Mouse (Mus musculus) kidney, embryonic 14.5 days (tissue): ENCODE results near the gene Atp6v0b. TPM values are rescaled to one million over a fixed set of nuclear protein-coding genes. Genes with fewer than 3 reads are reported as not detected.
A peak's percentile ranks its signal among the peaks of the same experiment; 100 is the strongest.

Experiments used
- ATAC-seq: fragments of 200-750 bp; cut with Nextera tagmentation; 2 replicates; pipeline ENCODE4 v1.8.0; 2017; ENCODE audit warnings: moderate number of reproducible peaks, mild to moderate bottlenecking, moderate TSS enrichment, moderate library complexity; ENCODE audit not compliant: low FRiP score, low TSS enrichment
- H3K27ac ChIP-seq: fragments of 300-500 bp; sonication (generic); 2 replicates; pipeline ENCODE4 v1.5.1; 2014; ENCODE audit warnings: low read depth, mild to moderate bottlenecking, low read length, moderate library complexity, mixed read lengths
- H3K27me3 ChIP-seq: fragments of 300-500 bp; sonication (generic); 2 replicates; pipeline ENCODE4 v1.6.1; 2014; ENCODE audit warnings: mild to moderate bottlenecking, low read length; ENCODE audit not compliant: control insufficient read depth, insufficient read depth
- H3K36me3 ChIP-seq: fragments of 300-500 bp; sonication (generic); 2 replicates; pipeline ENCODE4 v1.6.1; 2014; ENCODE audit warnings: low read length, mixed read lengths; ENCODE audit not compliant: control insufficient read depth, insufficient read depth
- H3K4me1 ChIP-seq: fragments of 300-500 bp; sonication (generic); 2 replicates; pipeline ENCODE4 v1.6.1; 2014; ENCODE audit warnings: low read length, mixed read lengths; ENCODE audit not compliant: control insufficient read depth, insufficient read depth
- H3K4me2 ChIP-seq: fragments of 300-500 bp; sonication (generic); replicated peaks from 2 replicates; pipeline ENCODE4 v1.6.1; 2014; ENCODE audit warnings: low read depth, mild to moderate bottlenecking, low read length
- H3K4me3 ChIP-seq: fragments of 300-500 bp; sonication (generic); 2 replicates; pipeline ENCODE4 v1.5.1; 2014; ENCODE audit warnings: mild to moderate bottlenecking, low read length
- H3K9ac ChIP-seq: fragments of 300-500 bp; sonication (generic); 2 replicates; pipeline ENCODE4 v1.6.1; 2014; ENCODE audit warnings: low read depth, mild to moderate bottlenecking, low read length, moderate library complexity
- H3K9me3 ChIP-seq: fragments of 300-500 bp; sonication (generic); 2 replicates; pipeline ENCODE4 v1.6.1; 2016; ENCODE audit warnings: low read length; ENCODE audit not compliant: control insufficient read depth
- WGBS: fragments of 180-500 bp; shearing (Covaris S2); extraction: QIAGEN DNeasy Blood & Tissue Kit; methylation state at CpG from one replicate; pipeline ENCODE4 v1.1.7; 2014; 5-methylcytosine and 5-hydroxymethylcytosine counted together
- polyA plus RNA-seq: library from polyadenylated mRNA; unstranded; fragments of >200 nt; fragmentation: Nextera tagmentation; extraction: Ambion mirVana; gene quantifications from 2 replicates; pipeline ENCODE4 v1.2.1, GENCODE M21; 2014

The Atp6v0b gene
- polyA plus RNA-seq, 1 experiment from 2014 or later: 213 TPM

DNA sequence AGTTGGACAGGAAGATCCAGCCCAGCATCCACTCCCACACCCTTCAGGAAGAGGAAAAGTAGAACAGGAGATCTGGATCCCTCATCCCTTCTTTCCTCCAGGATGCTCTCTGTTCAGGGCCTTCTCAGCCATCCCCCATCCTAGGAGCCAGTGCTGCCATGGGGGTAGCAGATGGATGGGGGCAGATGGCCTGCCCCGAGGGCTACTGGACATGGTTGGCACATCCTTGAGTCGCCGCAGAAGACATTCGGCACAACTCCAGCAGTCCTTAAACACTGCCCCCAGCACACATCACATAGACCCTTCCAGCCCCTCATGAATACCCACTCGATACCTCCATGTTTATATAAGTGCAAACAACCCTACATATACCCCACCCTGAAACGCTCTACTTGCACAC, 8.9 kb upstream of the Atp6v0b start:
- ATAC-seq: no peak
- H3K4me3 ChIP-seq: no peak overlapping the region
- H3K4me2 ChIP-seq: no peak overlapping the region
- H3K4me1 ChIP-seq: peaks cover 3% of the 10 kb centered on the region; the same call in 1 of the 2 replicates
- H3K27ac ChIP-seq: no peak overlapping the region
- H3K36me3 ChIP-seq: peaks cover 56% of the 10 kb centered on the region
- WGBS: 96% methylated on average over 6 of the region's 6 CpGs
- no peaks in the 10 kb centered on the region for H3K27me3 ChIP-seq
- H3K9me3 ChIP-seq: no peaks in the 10 kb centered on the region
- no peak overlapping the region for H3K9ac ChIP-seq

DNA sequence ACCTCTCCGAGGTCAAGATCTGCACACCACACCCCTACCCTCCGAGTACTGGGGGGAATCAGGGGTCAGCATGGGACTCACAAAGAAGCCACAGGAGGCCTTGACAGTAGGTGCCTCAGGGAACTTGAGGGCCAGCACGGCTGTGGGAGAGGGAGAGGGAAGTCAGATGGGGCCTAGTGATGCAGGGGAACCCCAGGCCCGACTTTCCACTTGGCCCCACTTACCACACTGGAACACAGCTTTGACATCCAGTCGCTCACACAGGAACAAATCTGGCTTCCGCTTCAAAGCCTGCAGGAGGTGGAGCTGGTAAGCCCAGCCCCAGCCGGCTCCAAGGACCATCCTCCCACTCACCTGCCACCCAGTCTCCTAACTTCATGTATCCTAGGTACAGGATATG, 8.2 kb upstream of the Atp6v0b start:
- no peak overlapping the region for H3K9ac ChIP-seq
- H3K4me2 ChIP-seq: no peak overlapping the region
- no peak overlapping the region for H3K27ac ChIP-seq
- no peaks in the 10 kb centered on the region for H3K27me3 ChIP-seq
- peaks cover 49% of the 10 kb centered on the region for H3K36me3 ChIP-seq
- no peaks in the 10 kb centered on the region for H3K9me3 ChIP-seq
- WGBS: 85% methylated on average over 7 of the region's 7 CpGs
- no peak for ATAC-seq
- H3K4me3 ChIP-seq: no peak overlapping the region
- peaks cover 6% of the 10 kb centered on the region; the same call in 1 of the 2 replicates for H3K4me1 ChIP-seq

DNA sequence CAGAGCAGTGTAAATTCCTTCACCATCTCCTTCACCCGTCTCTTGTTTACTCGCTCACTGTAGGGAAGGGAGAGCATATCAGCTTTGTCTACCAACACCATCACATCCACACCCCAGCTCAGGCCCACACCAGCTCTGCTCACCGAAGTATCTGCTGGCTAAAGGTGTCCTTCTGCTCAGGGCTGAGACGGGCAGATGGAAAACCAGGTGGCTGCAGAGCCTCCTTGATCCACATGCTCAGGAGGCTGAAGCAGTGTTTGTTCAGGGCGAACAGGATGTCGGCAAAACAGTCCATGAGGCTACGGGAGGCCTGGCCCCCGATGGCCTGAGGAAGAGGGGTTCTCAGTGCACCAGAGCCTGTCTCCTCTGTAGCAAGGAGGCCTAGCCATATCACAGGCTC, 7.5 kb upstream of the Atp6v0b start:
- no peak overlapping the region for H3K4me3 ChIP-seq
- no peaks in the 10 kb centered on the region for H3K27me3 ChIP-seq
- 84% methylated on average over 8 of the region's 8 CpGs for WGBS
- no peak overlapping the region for H3K9ac ChIP-seq
- H3K4me2 ChIP-seq: no peak overlapping the region
- H3K36me3 ChIP-seq: peaks cover 46% of the 10 kb centered on the region
- peaks cover 6% of the 10 kb centered on the region; the same call in 1 of the 2 replicates for H3K4me1 ChIP-seq
- ATAC-seq: no peak
- no peaks in the 10 kb centered on the region for H3K9me3 ChIP-seq
- H3K27ac ChIP-seq: no peak overlapping the region

DNA sequence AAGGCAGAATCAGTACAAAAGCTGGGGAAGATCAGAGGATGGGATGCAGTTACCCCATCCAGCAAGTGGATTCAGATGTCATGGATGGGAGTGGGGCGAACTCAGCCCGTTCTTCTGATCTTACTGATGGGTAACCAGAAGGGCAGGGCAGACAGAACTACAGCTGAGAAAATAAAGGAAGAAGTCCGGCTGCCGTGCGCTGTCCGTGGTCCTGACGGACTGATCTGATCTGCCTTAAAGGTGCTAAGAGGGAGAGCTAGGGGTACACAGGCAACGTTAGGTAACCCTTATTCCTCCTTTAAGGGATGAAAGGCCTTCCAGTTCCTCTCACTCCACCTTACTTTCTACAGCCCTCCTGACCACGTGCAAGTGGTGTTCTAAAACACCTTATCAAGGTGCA, 6.2 kb upstream of the Atp6v0b start:
- Histone ChIP-seq H3K4me1 (peaks cover 6% of the 10 kb centered on the region; the same call in 1 of the 2 replicates), H3K4me2 (no peak overlapping the region), H3K9me3 (no peaks in the 10 kb centered on the region), H3K27ac (no peak overlapping the region), H3K36me3 (peaks cover 37% of the 10 kb centered on the region), H3K27me3 (no peaks in the 10 kb centered on the region), H3K4me3 (no peak overlapping the region), H3K9ac (no peak overlapping the region)
- ATAC-seq: no peak
- WGBS: 13% methylated on average over 9 of the region's 9 CpGs

DNA sequence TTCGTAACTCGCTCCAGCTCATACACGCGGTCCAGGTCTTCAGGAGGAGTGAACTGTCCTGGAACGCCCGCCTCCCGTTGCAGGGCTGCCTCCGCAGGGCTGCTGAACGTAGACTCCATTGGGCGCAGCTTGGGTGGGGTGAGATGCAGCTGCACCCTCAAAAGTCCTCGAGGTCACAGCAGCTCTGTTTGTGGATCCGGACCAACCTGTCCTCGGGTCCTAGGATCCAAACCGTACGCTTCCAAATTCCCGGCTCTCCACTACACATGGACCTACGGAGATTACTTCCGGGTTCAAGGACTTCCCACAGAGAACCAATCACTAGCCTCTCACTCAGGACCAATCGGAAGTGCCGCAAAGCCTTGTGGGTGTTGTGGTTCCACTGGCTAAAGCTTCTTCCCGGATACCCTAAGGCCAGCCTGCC, 4.6 kb upstream of the Atp6v0b start, which contains the start of gene Dph2:
Dph2 (minus strand) TSS at position 295 of the 424 bp plus-strand sequence.
- Histone ChIP-seq H3K9me3 (no peaks in the 10 kb centered on the region), H3K27me3 (no peaks in the 10 kb centered on the region), H3K4me1 (peaks cover 6% of the 10 kb centered on the region; the same call in 1 of the 2 replicates), H3K9ac (peak within 1 kb of the TSS; percentile 48; the same call in 1 of the 2 replicates), H3K27ac (no peak within 1 kb of the TSS), H3K4me3 (peak within 1 kb of the TSS; percentile 73), H3K36me3 (peaks cover 29% of the 10 kb centered on the region), H3K4me2 (peak within 1 kb of the TSS; percentile 82)
- ATAC-seq: peak; percentile 77
- 1% methylated on average over 21 of the region's 21 CpGs for WGBS

DNA sequence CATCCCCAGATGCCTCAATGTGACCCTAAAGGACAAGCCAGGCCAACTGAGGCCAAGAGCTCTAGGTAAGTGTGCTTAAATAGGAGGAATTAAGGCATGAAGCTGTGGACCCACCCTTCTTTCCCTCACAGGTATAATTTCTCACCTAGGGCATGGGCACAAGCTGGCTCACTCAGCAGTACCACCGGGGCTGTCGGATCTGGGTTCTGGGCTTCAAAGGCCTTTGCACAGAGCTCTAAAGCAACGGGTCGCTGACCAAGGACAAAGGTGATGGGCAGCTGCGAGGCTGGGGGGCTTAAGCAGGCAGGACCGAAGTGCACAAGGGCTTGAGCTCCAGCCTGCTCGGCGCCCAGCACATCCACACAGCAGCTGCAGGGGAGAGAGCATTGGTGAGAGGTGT, 3.6 kb upstream of the Atp6v0b start:
- peak overlapping the region; percentile 73 for H3K4me3 ChIP-seq
- no peak overlapping the region for H3K9ac ChIP-seq
- no peaks in the 10 kb centered on the region for H3K27me3 ChIP-seq
- H3K4me1 ChIP-seq: peaks cover 12% of the 10 kb centered on the region; the same call in 1 of the 2 replicates
- 73% methylated on average over 8 of the region's 8 CpGs for WGBS
- H3K27ac ChIP-seq: no peak overlapping the region
- no peaks in the 10 kb centered on the region for H3K9me3 ChIP-seq
- ATAC-seq: no peak
- peak overlapping the region; percentile 82 for H3K4me2 ChIP-seq
- peaks cover 22% of the 10 kb centered on the region for H3K36me3 ChIP-seq

DNA sequence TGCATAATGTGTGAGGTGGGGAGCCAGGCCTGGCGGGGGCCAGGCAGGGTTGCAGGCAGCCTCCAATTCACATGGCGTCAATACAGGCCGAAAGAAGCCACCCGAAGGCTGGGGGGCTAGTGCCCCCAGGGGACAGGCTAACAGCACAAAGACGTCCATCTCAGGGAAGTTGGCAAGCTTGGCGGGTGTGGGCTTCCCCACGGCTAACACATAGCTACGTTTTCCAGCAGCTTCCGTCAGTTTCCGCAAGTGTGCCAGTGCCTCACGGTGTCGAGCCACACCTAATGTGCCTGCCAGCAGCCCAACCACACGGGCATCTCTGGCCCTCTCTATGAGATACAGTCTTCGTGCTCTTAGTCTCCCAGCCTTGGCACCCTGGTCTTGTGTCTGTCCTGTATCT, 2.9 kb upstream of the Atp6v0b start:
- ATAC-seq: no peak
- Histone ChIP-seq H3K9me3 (no peaks in the 10 kb centered on the region), H3K27me3 (no peaks in the 10 kb centered on the region), H3K27ac (no peak overlapping the region), H3K9ac (no peak overlapping the region), H3K4me1 (peaks cover 12% of the 10 kb centered on the region; the same call in 1 of the 2 replicates), H3K4me3 (no peak overlapping the region), H3K36me3 (peaks cover 24% of the 10 kb centered on the region), H3K4me2 (no peak overlapping the region)
- 92% methylated on average over 14 of the region's 14 CpGs for WGBS

DNA sequence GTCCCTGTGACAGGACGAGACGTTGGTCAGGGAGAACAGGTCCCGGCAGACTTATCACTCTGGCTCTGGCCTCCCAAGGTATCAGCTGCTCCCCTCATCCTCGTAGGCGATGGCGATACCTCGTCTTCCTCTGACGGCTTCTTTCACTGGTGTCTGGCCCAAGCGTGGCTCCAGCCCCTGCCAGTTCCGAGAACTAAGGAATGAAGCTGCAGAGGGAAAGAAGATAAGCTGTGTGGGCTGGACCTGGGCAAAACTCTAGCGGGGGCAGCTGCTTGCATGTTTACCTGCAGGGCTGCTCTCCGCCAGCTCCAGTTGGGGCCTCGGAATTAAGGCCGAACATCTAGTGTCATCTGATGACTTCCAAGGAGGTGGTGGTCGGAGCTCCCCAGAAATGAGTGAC, 2.3 kb upstream of the Atp6v0b start:
- Histone ChIP-seq H3K4me2 (no peak overlapping the region), H3K4me3 (no peak overlapping the region), H3K4me1 (peaks cover 12% of the 10 kb centered on the region; the same call in 1 of the 2 replicates), H3K27me3 (no peaks in the 10 kb centered on the region), H3K36me3 (peaks cover 26% of the 10 kb centered on the region), H3K9ac (no peak overlapping the region), H3K9me3 (no peaks in the 10 kb centered on the region), H3K27ac (no peak overlapping the region)
- 90% methylated on average over 15 of the region's 15 CpGs for WGBS
- ATAC-seq: no peak

DNA sequence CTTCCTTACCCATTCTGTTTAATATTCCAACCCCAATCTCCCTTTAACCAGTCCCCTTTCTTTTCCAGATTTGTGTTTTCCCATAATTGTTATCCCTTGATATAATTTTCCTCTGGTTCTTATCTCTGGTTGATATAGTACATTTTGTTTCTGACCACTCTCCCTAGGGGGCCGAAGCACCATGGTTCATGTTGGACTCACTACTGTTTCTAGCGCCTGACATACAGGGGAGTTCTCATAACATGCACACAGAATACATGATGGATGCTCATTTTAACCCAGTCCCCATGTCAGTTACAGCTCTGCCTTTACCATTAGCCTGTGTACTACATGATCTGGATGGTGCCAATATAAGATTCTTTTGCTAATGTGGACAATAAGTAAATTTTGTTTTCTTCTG, 787 bp upstream of the Atp6v0b start:
- H3K27ac ChIP-seq: no peak overlapping the region
- peak overlapping the region; percentile 53 for H3K4me2 ChIP-seq
- H3K9ac ChIP-seq: no peak overlapping the region
- H3K9me3 ChIP-seq: no peaks in the 10 kb centered on the region
- H3K4me3 ChIP-seq: no peak overlapping the region
- no peak for ATAC-seq
- peaks cover 18% of the 10 kb centered on the region; the same call in 1 of the 2 replicates for H3K4me1 ChIP-seq
- H3K27me3 ChIP-seq: no peaks in the 10 kb centered on the region
- WGBS: 75% methylated on average over 2 of the region's 2 CpGs
- peaks cover 25% of the 10 kb centered on the region for H3K36me3 ChIP-seq
